Mouse (Mus musculus) midbrain, postnatal 0 days (tissue): Measurements from ENCODE around the gene Brsk1. TPM values are rescaled to one million over a fixed set of nuclear protein-coding genes. Genes with fewer than 3 reads are reported as not detected.
A peak's percentile ranks its signal among the peaks of the same experiment; 100 is the strongest.

Experiments
- ATAC-seq: fragments of 200-750 bp; cut with Nextera tagmentation; 2 replicates; pipeline ENCODE4 v1.8.0; 2017; ENCODE audit warnings: moderate number of reproducible peaks, mild to moderate bottlenecking, moderate TSS enrichment, moderate library complexity; ENCODE audit not compliant: low FRiP score
- DNase-seq: peaks from one replicate; pipeline ENCODE4 v3.0.0-alpha.2; 2015; ENCODE audit warnings: low spot score
- H3K27ac ChIP-seq: fragments of 300-500 bp; sonication (generic); 2 replicates; pipeline ENCODE4 v1.5.1; 2014; ENCODE audit warnings: low read depth, mild to moderate bottlenecking, low read length, mixed read lengths
- H3K27me3 ChIP-seq: fragments of 300-500 bp; sonication (generic); 2 replicates; pipeline ENCODE4 v1.6.1; 2014; ENCODE audit warnings: low read length, control low read depth, mixed read lengths; ENCODE audit not compliant: insufficient read depth
- H3K36me3 ChIP-seq: fragments of 300-500 bp; sonication (generic); 2 replicates; pipeline ENCODE4 v1.6.1; 2014; ENCODE audit warnings: low read length, control low read depth, mixed read lengths; ENCODE audit not compliant: insufficient read depth
- H3K4me1 ChIP-seq: fragments of 300-500 bp; sonication (generic); 2 replicates; pipeline ENCODE4 v1.6.1; 2014; ENCODE audit warnings: mild to moderate bottlenecking, control low read depth, antibody characterized with exemption, low read length, mixed read lengths; ENCODE audit not compliant: insufficient read depth
- H3K4me2 ChIP-seq: fragments of 300-500 bp; sonication (generic); 2 replicates; pipeline ENCODE4 v1.6.1; 2014; ENCODE audit warnings: low read depth, mild to moderate bottlenecking, low read length, mixed read lengths; ENCODE audit not compliant: poor library complexity, severe bottlenecking
- H3K4me3 ChIP-seq: fragments of 300-500 bp; sonication (generic); 2 replicates; pipeline ENCODE4 v1.5.1; 2014; ENCODE audit warnings: low read depth, mild to moderate bottlenecking, low read length, moderate library complexity
- H3K9ac ChIP-seq: fragments of 300-500 bp; sonication (generic); replicated peaks from 2 replicates; pipeline ENCODE4 v1.6.1; 2014; ENCODE audit warnings: mild to moderate bottlenecking, low read length, moderate library complexity, mixed read lengths; ENCODE audit not compliant: poor library complexity, severe bottlenecking
- H3K9me3 ChIP-seq: fragments of 300-500 bp; sonication (generic); 2 replicates; pipeline ENCODE4 v1.6.1; 2016; ENCODE audit warnings: low read length, control low read depth
- CTCF ChIP-seq: IDR thresholded peaks from 2 replicates; pipeline ENCODE4 v1.5.1; 2016; ENCODE audit warnings: antibody characterized with exemption, mild to moderate bottlenecking
- WGBS: fragments of 180-500 bp; shearing (Covaris S2); extraction: QIAGEN DNeasy Blood & Tissue Kit; methylation state at CpG from one replicate; pipeline ENCODE4 v1.1.7; 2014; 5-methylcytosine and 5-hydroxymethylcytosine counted together
- polyA plus RNA-seq: library from polyadenylated mRNA; unstranded; fragments of >200 nt; fragmentation: Nextera tagmentation; extraction: Ambion mirVana; gene quantifications from 2 replicates; pipeline ENCODE4 v1.2.1, GENCODE M21; 2015
- total RNA-seq: library from RNA; depleted of rRNA; stranded (reverse); fragments of >200 nt; gene quantifications from 2 replicates; pipeline ENCODE4 v1.2.3, GENCODE M21; 2014

The Brsk1 gene
- total and polyA plus RNA-seq, 2 experiments from 2014 or later = 7.2 to 226 TPM

DNA sequence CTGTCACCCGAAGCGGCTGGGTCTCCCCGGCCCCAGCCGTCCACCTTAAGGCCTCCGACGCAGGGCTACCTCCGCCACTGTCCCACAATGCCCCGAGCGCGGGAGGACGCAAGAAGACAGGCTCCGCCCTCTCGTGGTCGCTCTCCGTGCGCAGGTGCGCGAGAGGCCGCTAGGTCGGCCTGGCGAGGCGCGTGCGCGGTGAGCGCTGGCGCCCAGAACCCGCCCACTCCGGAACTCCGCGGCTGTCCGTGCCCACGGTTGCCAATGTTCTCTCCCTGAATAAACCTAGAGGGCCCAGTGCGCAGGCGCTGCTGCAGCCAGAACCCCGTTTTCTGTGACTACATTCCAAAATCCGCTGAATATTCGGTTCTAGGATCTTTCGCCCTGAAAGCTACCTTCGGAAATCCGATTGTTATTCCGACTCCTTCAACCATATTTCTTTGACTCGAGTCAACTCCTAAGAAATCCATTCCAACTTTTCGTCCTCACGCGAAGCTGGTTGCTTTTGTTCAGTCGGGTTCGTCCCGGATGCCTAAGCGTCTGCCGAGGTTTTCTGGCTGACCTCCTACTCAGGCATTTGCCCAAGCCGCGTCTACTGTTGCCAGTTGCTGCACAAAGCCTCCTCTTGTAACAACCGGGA, 31.4 kb upstream of the Brsk1 start, which contains the start of gene Ppp6r1:
Ppp6r1 (minus strand) TSS at position 108 of the 640 bp plus-strand sequence.
- Histone ChIP-seq H3K4me1 (peaks cover 19% of the 10 kb centered on the region), H3K4me2 (peak within 1 kb of the TSS; percentile 69), H3K4me3 (peak within 1 kb of the TSS; percentile 86), H3K27me3 (no peaks in the 10 kb centered on the region), H3K36me3 (peaks cover 10% of the 10 kb centered on the region; the same call in 1 of the 2 replicates), H3K9me3 (no peaks in the 10 kb centered on the region), H3K27ac (peak within 1 kb of the TSS; percentile 95), H3K9ac (peak within 1 kb of the TSS; percentile 88)
- WGBS = under 1% methylated on average over 54 of the region's 54 CpGs
- peak; percentile 96 for ATAC-seq
- TF ChIP-seq CTCF = peak; percentile 72
- DNase-seq = peak; percentile 98

- H3K4me1 ChIP-seq = peaks cover 19% of the 10 kb centered on the region
- WGBS = 36% methylated on average over 3 of the region's 3 CpGs
- peak overlapping the region; percentile 69 for H3K4me2 ChIP-seq
- H3K9ac ChIP-seq = peak overlapping the region; percentile 88
- no peaks in the 10 kb centered on the region for H3K9me3 ChIP-seq
- H3K4me3 ChIP-seq = peak overlapping the region; percentile 86
- peak overlapping the region; percentile 95 for H3K27ac ChIP-seq
- DNase-seq = peak; percentile 62
- TF ChIP-seq CTCF = no peak
- ATAC-seq = no peak
- H3K36me3 ChIP-seq = peaks cover 19% of the 10 kb centered on the region
- no peaks in the 10 kb centered on the region for H3K27me3 ChIP-seq
Observed at GRCm38 (mm10) chr7:4659911-4660443, 30.4 kb upstream of the Brsk1 start.

DNA sequence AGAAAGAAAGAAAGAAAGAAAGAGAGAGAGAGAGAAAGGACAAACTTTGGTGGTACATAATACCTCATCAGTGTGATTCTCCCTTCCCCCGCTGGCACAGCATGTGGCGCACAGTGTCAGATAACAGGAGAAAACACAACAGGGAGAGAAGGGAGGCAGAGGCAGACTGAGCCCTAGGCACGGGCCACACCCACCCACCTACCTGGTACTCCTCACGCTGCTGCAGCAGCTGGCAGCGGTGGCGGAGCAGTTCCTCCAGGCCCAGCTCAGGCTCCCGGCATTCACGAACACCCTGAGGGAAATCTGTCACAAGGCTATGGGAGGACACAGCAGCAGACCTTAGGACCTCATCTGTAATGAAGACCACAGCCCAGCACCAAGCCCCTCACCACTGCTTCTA, 27.2 kb upstream of the Brsk1 start:
- H3K27ac ChIP-seq = no peak overlapping the region
- WGBS = 79% methylated on average over 8 of the region's 8 CpGs
- H3K9me3 ChIP-seq = no peaks in the 10 kb centered on the region
- peaks cover 26% of the 10 kb centered on the region for H3K36me3 ChIP-seq
- H3K4me2 ChIP-seq = no peak overlapping the region
- H3K4me1 ChIP-seq = peaks cover 4% of the 10 kb centered on the region; the same call in 1 of the 2 replicates
- no peak overlapping the region for H3K4me3 ChIP-seq
- DNase-seq (no peak), ATAC-seq (no peak)
- TF ChIP-seq CTCF = no peak
- no peak overlapping the region for H3K9ac ChIP-seq
- H3K27me3 ChIP-seq = no peaks in the 10 kb centered on the region

- TF ChIP-seq CTCF = no peak
- ATAC-seq = no peak
- H3K27ac ChIP-seq = no peak overlapping the region
- no peak overlapping the region for H3K9ac ChIP-seq
- no peaks in the 10 kb centered on the region for H3K9me3 ChIP-seq
- DNase-seq = no peak
- no peaks in the 10 kb centered on the region for H3K27me3 ChIP-seq
- H3K4me3 ChIP-seq = no peak overlapping the region
- H3K4me1 ChIP-seq = peaks cover 4% of the 10 kb centered on the region; the same call in 1 of the 2 replicates
- H3K36me3 ChIP-seq = peaks cover 27% of the 10 kb centered on the region
- no peak overlapping the region for H3K4me2 ChIP-seq
- 85% methylated on average over 2 of the region's 2 CpGs for WGBS
Observed at GRCm38 (mm10) chr7:4663742-4664141, 26.7 kb upstream of the Brsk1 start.

GRCm38 (mm10) chr7:4666871-4667270, 23.5 kb upstream of the Brsk1 start:
- H3K27ac ChIP-seq = no peak overlapping the region
- H3K27me3 ChIP-seq = no peaks in the 10 kb centered on the region
- no peaks in the 10 kb centered on the region for H3K4me1 ChIP-seq
- H3K9me3 ChIP-seq = no peaks in the 10 kb centered on the region
- WGBS = 97% methylated on average over 5 of the region's 5 CpGs
- peaks cover 48% of the 10 kb centered on the region for H3K36me3 ChIP-seq
- TF ChIP-seq CTCF = no peak
- H3K4me2 ChIP-seq = no peak overlapping the region
- ATAC-seq = no peak
- no peak overlapping the region for H3K9ac ChIP-seq
- DNase-seq = no peak
- H3K4me3 ChIP-seq = no peak overlapping the region

- Histone ChIP-seq H3K4me3 (no peak overlapping the region), H3K9ac (no peak overlapping the region), H3K4me2 (no peak overlapping the region), H3K4me1 (no peaks in the 10 kb centered on the region), H3K36me3 (peaks cover 44% of the 10 kb centered on the region), H3K27me3 (no peaks in the 10 kb centered on the region), H3K27ac (no peak overlapping the region), H3K9me3 (no peaks in the 10 kb centered on the region)
- TF ChIP-seq CTCF = no peak
- 93% methylated on average over 8 of the region's 8 CpGs for WGBS
- ATAC-seq = no peak
- no peak for DNase-seq
Observed at GRCm38 (mm10) chr7:4668506-4668905, 21.9 kb upstream of the Brsk1 start.
